Mouse (Mus musculus) lung, embryonic 15.5 days (tissue): ENCODE results near the gene Ftcd. TPM values are rescaled to one million over a fixed set of nuclear protein-coding genes. Genes with fewer than 3 reads are reported as not detected.

Experiments used
- polyA plus RNA-seq: library from polyadenylated mRNA; unstranded; fragments of >200 nt; fragmentation: Nextera tagmentation; extraction: Ambion mirVana; gene quantifications from 2 replicates; pipeline ENCODE4 v1.2.1, GENCODE M21; 2015

Gene Ftcd
- polyA plus RNA-seq, 1 experiment from 2014 or later = not detected

Other genes with a start within 250 kb of the Ftcd start
- 12.5 TPM in 2 replicates for gene Dip2a, start 230.4 kb upstream of the Ftcd start, polyA plus RNA-seq
- 1.6 TPM in 1 of 2 replicates, not detected in the other for gene AC141477.1, start 135.2 kb upstream of the Ftcd start, polyA plus RNA-seq
- 16.2 and 18.5 TPM in 2 replicates for gene Pcnt, start 132.9 kb upstream of the Ftcd start, polyA plus RNA-seq
- gene 2610028H24Rik, start 126.6 kb upstream of the Ftcd start, polyA plus RNA-seq = 1.3 TPM in 2 replicates
- gene Mcm3ap, start 106.7 kb upstream of the Ftcd start, polyA plus RNA-seq = 41.7 and 49.2 TPM in 2 replicates
- 6.1 and 6.6 TPM in 2 replicates for gene Ybey, start 106.5 kb upstream of the Ftcd start, polyA plus RNA-seq
- 23.2 and 26.5 TPM in 2 replicates for gene Lss, start 44.1 kb upstream of the Ftcd start, polyA plus RNA-seq
- gene Spatc1l, start 13.4 kb upstream of the Ftcd start, polyA plus RNA-seq = not detected in 2 replicates
- 287 and 298 TPM in 2 replicates for gene Col6a2, start 48.0 kb downstream of the Ftcd start, polyA plus RNA-seq
- gene Col6a1, start 150.5 kb downstream of the Ftcd start, polyA plus RNA-seq = 284 and 300 TPM in 2 replicates